Mouse (Mus musculus): ENCODE measurements around the gene Rhot1. TPM values are rescaled to one million over a fixed set of nuclear protein-coding genes. Genes with fewer than 3 reads are reported as not detected.
A peak's percentile ranks its signal among the peaks of the same experiment; 100 is the strongest.

Rhot1 gene
- polyA plus RNA-seq, 1 experiment: 24.9 TPM

DNA sequence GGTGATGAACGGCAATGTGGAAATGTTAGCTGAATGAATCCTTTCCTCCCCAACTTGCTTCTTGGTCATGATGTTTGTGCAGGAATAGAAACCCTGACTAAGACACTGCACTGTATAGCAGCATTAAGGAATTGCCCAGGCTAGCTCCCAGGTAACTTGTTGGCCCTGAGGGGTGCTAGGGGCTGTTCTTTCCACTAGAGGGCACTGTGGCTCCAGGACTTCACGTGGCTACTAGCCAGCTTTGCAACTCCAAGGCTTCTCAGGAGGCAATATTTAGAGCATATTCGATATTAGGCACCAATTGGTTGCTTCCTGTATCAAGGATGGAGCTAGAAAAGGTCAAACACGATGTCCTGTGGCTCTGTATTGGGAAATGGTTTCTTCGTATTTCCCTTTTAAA lies 78.3 kb downstream of the Rhot1 start:
- Histone ChIP-seq H3K79me2 (ENCODE audit: control insufficient read depth, insufficient read depth) (no peaks in the 10 kb centered on the region), H3K27me3 (ENCODE audit: control insufficient read depth, insufficient read depth, insufficient read length) (no peaks in the 10 kb centered on the region), H3K4me2 (ENCODE audit: low read depth) (no peak overlapping the region), H3K36me3 (ENCODE audit: control insufficient read depth, insufficient read depth) (no peaks in the 10 kb centered on the region), H3K4me3 (no peak overlapping the region), H3ac (ENCODE audit: control insufficient read depth, insufficient read length) (no peak overlapping the region)
- TF ChIP-seq MAX (IDR thresholded peaks at IDR 0.05; ENCODE audit: low read depth): no peak
- TF ChIP-seq POLR2AphosphoS2 (IDR thresholded peaks at IDR 0.05; ENCODE audit: insufficient read length, low read depth): no peak
- TF ChIP-seq REST (IDR thresholded peaks at IDR 0.05; ENCODE audit: insufficient read depth, insufficient read length): no peak
- no peak for TF ChIP-seq POLR2A (IDR thresholded peaks at IDR 0.05; ENCODE audit: insufficient read length, low read depth)

DNA sequence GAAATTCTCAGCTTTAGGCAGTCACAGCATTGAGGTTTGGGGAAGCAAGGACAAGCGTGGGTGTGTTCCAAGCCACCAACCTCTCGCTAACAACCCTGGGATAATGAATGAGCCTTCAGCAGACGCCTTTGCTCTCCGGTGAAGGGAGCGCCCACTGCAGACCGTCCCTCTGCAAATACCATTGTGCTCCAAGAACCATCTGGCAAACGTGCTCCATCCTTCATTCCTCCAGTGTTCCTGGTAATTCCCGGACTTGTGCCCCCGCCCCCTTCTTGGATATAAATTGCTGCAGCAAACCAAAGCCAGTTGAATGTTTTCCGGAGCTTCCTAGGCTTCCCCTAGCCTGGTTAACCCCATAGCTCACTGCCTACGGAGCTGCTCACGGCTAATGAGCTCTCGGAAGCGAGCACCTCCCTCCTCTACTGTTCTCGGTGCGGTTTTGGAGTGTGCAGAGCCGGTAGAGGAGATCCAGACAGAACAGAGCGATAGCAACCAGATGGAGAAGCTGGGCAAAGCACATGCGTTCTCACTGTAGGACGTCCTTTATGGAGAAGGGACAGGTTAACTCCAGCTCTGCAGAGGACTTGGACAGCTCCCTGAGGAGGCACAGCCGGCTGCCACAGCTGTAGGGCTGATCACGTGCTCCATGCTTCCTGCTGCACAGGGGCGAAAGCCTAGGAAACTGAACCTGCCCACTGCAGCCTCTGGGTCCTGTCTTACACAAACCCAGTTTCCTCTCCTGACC lies 81.1 kb downstream of the Rhot1 start:
- Histone ChIP-seq H3K27me3 (ENCODE audit: control insufficient read depth, insufficient read depth, insufficient read length) (no peaks in the 10 kb centered on the region), H3K4me3 (no peak overlapping the region), H3K4me2 (ENCODE audit: low read depth) (no peak overlapping the region), H3K36me3 (ENCODE audit: control insufficient read depth, insufficient read depth) (no peaks in the 10 kb centered on the region), H3K79me2 (ENCODE audit: control insufficient read depth, insufficient read depth) (no peaks in the 10 kb centered on the region), H3ac (ENCODE audit: control insufficient read depth, insufficient read length) (no peak overlapping the region)
- TF ChIP-seq REST (IDR thresholded peaks at IDR 0.05; ENCODE audit: insufficient read depth, insufficient read length) (peak; percentile 56), POLR2AphosphoS2 (IDR thresholded peaks at IDR 0.05; ENCODE audit: insufficient read length, low read depth) (no peak), TCF3 (IDR thresholded peaks at IDR 0.05; ENCODE audit: insufficient read length, low read depth) (no peak), TCF12 (IDR thresholded peaks at IDR 0.05; ENCODE audit: insufficient read depth, poor library complexity, severe bottlenecking) (no peak), MYOD1 (IDR thresholded peaks at IDR 0.05; ENCODE audit: control insufficient read depth in 1 of 3, insufficient read length in 2 of 3, low read depth in 2 of 3) (peak in 1 of 3 experiments; percentile 45), MAX (IDR thresholded peaks at IDR 0.05; ENCODE audit: low read depth) (no peak), POLR2A (IDR thresholded peaks at IDR 0.05; ENCODE audit: insufficient read length, low read depth) (no peak), E2F4 (IDR thresholded peaks at IDR 0.05; ENCODE audit: insufficient read depth) (no peak), SRF (IDR thresholded peaks at IDR 0.05; ENCODE audit: control insufficient read depth, insufficient read length, low read depth) (no peak), CEBPB (IDR thresholded peaks at IDR 0.05; ENCODE audit: insufficient read depth, poor library complexity, severe bottlenecking) (no peak), MYOG (IDR thresholded peaks at IDR 0.05; ENCODE audit: control insufficient read depth in 1 of 3, insufficient read depth in 1 of 3, insufficient read length in 2 of 3, low read depth in 2 of 3) (peak in 1 of 3 experiments; percentile 58), USF1 (IDR thresholded peaks at IDR 0.05; ENCODE audit: low read depth) (peak; percentile 71)

DNA sequence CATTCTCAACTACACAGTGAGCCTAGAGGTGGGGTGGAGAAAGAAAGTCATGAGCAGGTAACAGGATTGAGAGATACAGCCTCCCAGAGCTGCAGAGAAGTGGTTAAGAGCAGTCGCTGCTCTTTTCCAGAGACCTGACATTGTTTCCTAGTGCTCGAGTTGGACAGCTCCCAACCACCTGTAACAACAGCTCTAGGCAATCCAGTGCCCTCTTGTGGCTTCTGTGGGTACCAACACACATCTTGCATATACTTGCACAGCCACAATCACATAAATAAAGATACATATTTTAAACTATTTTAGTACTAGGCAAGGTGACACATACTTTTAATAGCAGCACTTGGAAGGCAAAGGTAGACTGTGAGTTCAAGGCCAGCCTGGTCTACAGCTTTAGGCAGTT lies 82.2 kb downstream of the Rhot1 start:
- Histone ChIP-seq H3K36me3 (ENCODE audit: control insufficient read depth, insufficient read depth) (no peaks in the 10 kb centered on the region), H3K79me2 (ENCODE audit: control insufficient read depth, insufficient read depth) (no peaks in the 10 kb centered on the region), H3ac (ENCODE audit: control insufficient read depth, insufficient read length) (no peak overlapping the region), H3K27me3 (ENCODE audit: control insufficient read depth, insufficient read depth, insufficient read length) (peaks cover 10% of the 10 kb centered on the region), H3K4me3 (no peak overlapping the region), H3K4me2 (ENCODE audit: low read depth) (no peak overlapping the region)
- no peak for TF ChIP-seq POLR2A (IDR thresholded peaks at IDR 0.05; ENCODE audit: insufficient read length, low read depth)
- no peak for TF ChIP-seq MYOG (IDR thresholded peaks at IDR 0.05; ENCODE audit: control insufficient read depth in 1 of 3, insufficient read depth in 1 of 3, insufficient read length in 2 of 3, low read depth in 2 of 3)
- no peak for TF ChIP-seq TCF12 (IDR thresholded peaks at IDR 0.05; ENCODE audit: insufficient read depth, poor library complexity, severe bottlenecking)
- no peak for TF ChIP-seq E2F4 (IDR thresholded peaks at IDR 0.05; ENCODE audit: insufficient read depth)
- TF ChIP-seq REST (IDR thresholded peaks at IDR 0.05; ENCODE audit: insufficient read depth, insufficient read length): peak; percentile 24

DNA sequence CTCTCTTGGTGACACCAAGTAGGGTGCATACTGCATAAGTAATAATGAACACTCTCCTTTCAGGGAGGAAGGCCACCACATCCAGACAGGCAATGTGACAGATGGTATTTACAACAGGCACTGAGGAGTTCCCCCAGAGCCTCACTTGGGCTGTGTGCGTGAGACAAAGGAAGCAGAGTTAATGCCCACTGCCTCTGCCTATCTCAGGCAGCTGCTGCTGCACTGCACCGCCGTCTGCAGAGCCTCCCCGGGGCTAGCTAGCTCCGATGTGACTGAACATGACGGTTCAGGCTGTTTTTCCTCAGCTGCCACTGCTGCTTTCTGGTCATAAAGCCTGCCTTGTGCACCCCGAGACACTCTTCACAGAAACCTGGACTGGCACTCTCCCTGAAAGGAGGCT lies 83.6 kb downstream of the Rhot1 start:
- no peak for TF ChIP-seq MYOD1 (IDR thresholded peaks at IDR 0.05; ENCODE audit: control insufficient read depth in 1 of 3, insufficient read length in 2 of 3, low read depth in 2 of 3)
- no peak for TF ChIP-seq CEBPB (IDR thresholded peaks at IDR 0.05; ENCODE audit: insufficient read depth, poor library complexity, severe bottlenecking)
- TF ChIP-seq MAX (IDR thresholded peaks at IDR 0.05; ENCODE audit: low read depth): no peak
- no peak for TF ChIP-seq TCF12 (IDR thresholded peaks at IDR 0.05; ENCODE audit: insufficient read depth, poor library complexity, severe bottlenecking)
- no peak for TF ChIP-seq MYOG (IDR thresholded peaks at IDR 0.05; ENCODE audit: control insufficient read depth in 1 of 3, insufficient read depth in 1 of 3, insufficient read length in 2 of 3, low read depth in 2 of 3)
- no peak for TF ChIP-seq USF1 (IDR thresholded peaks at IDR 0.05; ENCODE audit: low read depth)
- Histone ChIP-seq H3K36me3 (ENCODE audit: control insufficient read depth, insufficient read depth) (no peaks in the 10 kb centered on the region), H3K4me3 (no peak overlapping the region), H3ac (ENCODE audit: control insufficient read depth, insufficient read length) (no peak overlapping the region), H3K27me3 (ENCODE audit: control insufficient read depth, insufficient read depth, insufficient read length) (peaks cover 23% of the 10 kb centered on the region), H3K79me2 (ENCODE audit: control insufficient read depth, insufficient read depth) (no peaks in the 10 kb centered on the region), H3K4me2 (ENCODE audit: low read depth) (no peak overlapping the region)

DNA sequence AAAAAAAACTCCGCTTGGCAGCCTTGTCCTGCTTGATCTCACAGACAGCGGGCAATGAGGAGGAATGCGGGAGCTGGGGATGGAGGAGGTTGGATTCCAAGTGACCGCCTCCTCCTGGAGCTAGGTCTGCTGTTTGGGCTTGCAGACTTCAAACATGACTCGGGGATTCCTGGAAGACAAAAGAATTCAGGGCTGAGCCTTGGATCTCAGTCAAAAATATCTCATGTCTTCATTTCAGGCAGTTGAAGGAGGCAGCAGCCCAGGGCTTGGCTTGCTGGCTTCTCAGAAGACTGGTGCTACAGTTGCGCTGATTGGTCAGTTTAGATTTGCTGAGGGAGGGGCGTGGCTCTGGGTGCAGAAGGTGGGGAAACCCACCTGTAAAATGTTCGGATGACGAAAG lies 86.2 kb downstream of the Rhot1 start:
- Histone ChIP-seq H3K36me3 (ENCODE audit: control insufficient read depth, insufficient read depth) (no peaks in the 10 kb centered on the region), H3K27me3 (ENCODE audit: control insufficient read depth, insufficient read depth, insufficient read length) (peaks cover 27% of the 10 kb centered on the region), H3K4me2 (ENCODE audit: low read depth) (no peak overlapping the region), H3K79me2 (ENCODE audit: control insufficient read depth, insufficient read depth) (no peaks in the 10 kb centered on the region), H3ac (ENCODE audit: control insufficient read depth, insufficient read length) (no peak overlapping the region), H3K4me3 (no peak overlapping the region)
- TF ChIP-seq MAX (IDR thresholded peaks at IDR 0.05; ENCODE audit: low read depth) (no peak), TCF12 (IDR thresholded peaks at IDR 0.05; ENCODE audit: insufficient read depth, poor library complexity, severe bottlenecking) (no peak), POLR2AphosphoS2 (IDR thresholded peaks at IDR 0.05; ENCODE audit: insufficient read length, low read depth) (no peak), TCF3 (IDR thresholded peaks at IDR 0.05; ENCODE audit: insufficient read length, low read depth) (no peak), SRF (IDR thresholded peaks at IDR 0.05; ENCODE audit: control insufficient read depth, insufficient read length, low read depth) (no peak)

Data from myocyte (in vitro differentiated cells).